Mouse (Mus musculus): ENCODE data around the gene Nuak1. TPM values are rescaled to one million over a fixed set of nuclear protein-coding genes. Genes with fewer than 3 reads are reported as not detected.

Gene Nuak1
- total RNA-seq, 2 experiments from 2014 or later, result 30.8 to 32.3 TPM

DNA sequence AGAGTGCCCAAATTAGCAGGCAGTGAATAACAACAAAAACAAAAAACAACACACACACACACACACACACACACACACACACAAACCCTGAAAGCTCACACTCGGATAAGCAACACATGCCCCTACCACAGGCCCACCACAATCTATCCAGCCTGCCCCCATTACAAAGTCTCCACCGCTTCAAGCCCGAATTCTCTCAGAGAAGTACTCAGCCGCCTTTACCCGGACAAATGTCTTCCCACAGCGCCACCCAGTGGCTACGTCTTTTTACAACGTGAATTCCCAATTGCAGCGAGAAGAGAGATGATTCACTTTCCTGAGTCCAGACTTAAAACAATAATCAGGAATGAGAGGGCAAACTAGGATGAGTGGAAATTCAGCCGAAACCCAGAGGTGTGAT lies 10.3 kb upstream of the Nuak1 start:
- intact Hi-C loops (cut with DNase I), result loop anchor here (1.0 kb wide), 1 partner anchor 631 kb away; no protein-coding TSS in a partner anchor
- DNase-seq (ENCODE audit: low spot score), result peak; percentile 47

DNA sequence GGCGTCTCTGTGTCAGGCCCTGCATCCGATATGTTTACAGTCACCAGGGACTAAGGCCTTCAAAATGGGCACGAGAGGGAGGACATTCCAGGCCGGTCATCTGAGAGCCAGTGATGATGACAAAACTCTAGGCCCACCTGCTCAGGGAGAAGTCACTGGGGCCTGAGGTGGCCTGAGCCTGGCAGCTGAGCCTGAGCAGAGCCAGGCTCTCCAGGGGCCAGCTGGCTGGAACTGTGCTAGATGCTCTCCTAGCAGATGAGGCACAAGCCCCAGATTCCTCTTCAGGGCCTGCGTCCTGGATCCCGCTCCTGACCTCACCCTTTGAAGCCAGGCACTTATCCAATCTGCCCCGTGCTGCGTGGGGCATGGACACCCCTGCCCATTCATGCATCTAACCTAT lies 9.3 kb upstream of the Nuak1 start:
- intact Hi-C loops (cut with DNase I), result loop anchor here (1.0 to 5.0 kb wide), 2 partner anchors 630 to 802 kb away; partner anchors contain the start of gene Appl2
- no peak for DNase-seq (ENCODE audit: low spot score)

DNA sequence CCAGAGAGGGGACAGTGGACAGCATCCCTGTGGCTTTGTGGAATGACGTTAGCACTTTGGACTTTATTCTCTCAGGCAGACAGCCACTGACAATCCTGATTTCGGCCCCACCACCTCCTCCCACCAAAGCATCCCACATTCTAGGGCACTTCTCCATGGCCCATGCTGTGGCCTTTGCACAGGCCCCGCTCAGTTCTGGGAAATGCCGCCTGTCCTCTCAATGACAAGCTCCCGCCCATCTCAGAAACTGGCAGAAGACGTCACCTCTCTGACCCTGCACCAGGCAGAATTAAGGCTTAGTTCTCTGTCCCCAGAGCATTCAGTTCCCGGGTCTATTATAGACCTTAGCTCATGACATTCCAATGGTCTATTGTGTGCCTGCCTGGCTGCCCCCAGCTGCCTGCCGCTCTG lies 7.0 kb upstream of the Nuak1 start:
- no peak for DNase-seq (ENCODE audit: low spot score)
- intact Hi-C loops (cut with DNase I), result loop anchor here (5.0 kb wide), 1 partner anchor 800 kb away; the partner anchor contains the start of gene Appl2

DNA sequence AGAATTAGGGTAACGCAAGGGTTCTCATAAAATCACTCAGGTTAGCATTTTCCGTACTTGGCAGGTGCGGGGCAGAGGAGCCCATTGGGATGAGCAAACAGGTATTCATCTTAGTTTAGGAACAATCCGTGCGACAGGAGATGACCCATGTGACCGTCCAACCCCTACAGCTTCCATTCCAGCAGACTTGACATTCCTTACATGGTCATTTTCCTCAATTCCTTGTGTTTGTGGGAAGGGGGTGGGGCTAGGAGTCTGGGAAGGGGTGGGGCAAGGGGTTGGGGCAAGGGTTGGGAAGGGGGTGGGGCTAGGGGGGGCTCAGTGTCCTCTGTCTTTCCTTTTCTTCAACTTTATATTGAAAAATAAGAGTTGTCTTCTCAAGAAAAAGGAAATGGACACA lies 6.3 kb upstream of the Nuak1 start:
- intact Hi-C loops (cut with DNase I), result loop anchor here (5.0 kb wide), 1 partner anchor 799 kb away; the partner anchor contains the start of gene Appl2
- no peak for DNase-seq (ENCODE audit: low spot score)

DNA sequence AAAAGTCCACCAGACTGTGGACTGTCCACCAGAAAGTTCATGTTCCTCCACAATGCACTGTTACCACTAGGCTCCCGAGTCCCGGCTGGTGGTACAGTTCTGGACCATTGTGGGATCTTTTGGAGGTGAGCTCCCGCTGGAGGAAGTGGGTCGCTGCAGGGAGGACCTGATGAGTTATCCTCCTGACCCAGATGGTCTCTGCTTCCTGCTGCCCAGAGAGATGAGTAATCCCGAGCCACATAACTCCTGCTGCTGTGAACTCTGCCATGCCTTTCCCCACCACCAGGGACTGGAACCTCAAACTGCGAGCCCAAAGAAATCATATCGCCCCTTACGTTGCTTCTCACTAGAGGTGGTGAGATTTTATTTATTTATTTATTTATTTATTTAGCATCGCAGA lies 4.0 kb upstream of the Nuak1 start:
- DNase-seq (ENCODE audit: low spot score), result no peak
- intact Hi-C loops (cut with DNase I), result no loop called here

DNA sequence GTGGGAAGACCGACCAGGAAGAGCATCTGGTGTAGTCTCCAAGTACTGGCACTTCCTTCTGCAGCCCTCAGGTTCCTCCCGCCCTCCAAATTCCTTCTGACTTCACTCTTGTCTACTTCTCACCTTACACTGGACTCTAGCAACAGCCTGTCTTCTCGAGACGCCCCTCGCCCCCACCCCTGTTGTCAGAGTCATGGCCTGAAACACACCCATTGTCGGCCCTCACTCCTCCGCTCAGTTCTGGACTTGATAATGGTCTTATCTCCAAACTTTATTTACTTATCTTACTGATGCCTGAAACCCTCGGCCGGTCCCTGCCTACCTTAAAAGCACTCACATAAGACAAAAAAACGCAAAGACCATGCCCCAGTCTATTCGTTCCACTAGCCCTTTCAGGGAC lies 1.4 kb upstream of the Nuak1 start:
- no peak for DNase-seq (ENCODE audit: low spot score)
- intact Hi-C loops (cut with DNase I), result no loop called here

DNA sequence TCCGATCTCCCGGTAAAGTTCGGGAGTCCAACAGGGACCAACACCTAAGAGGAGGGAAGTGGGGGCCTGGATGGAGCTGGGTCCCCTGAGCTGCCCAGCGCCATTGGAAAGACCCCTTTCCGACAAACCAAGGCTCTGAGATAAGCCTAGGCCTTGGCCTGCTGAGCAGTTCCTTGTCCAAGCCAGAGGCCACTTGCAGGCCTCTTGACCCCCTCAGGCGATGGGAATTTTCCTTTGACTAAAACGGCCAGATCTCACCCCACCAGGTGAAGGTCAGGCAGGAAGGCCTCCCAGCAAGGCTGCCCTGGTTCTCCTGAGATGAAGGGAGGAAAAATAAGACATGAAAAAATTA lies 1.0 kb upstream of the Nuak1 start:
- DNase-seq (ENCODE audit: low spot score), result no peak
- intact Hi-C loops (cut with DNase I), result no loop called here

DNA sequence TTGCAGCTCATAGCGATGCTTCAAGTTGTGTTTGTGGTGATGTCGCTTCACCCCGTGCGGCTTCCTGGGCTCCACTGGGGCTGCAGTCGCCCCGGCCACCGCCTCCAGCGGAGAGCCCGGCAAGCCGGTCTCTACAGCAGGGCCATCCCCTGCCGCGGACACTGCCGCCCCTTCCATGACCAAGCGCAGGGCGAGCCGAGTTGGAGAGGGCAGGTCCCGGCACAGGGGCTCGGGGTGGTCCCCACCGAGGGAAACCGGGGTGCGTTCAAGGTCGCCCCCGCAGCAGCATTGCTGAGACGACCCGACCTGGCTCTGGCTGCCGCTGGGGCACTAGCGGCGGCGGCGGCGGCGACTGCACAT lies 236 bp downstream of the Nuak1 start:
- intact Hi-C loops (cut with DNase I), result no loop called here
- no peak for DNase-seq (ENCODE audit: low spot score)

DNA sequence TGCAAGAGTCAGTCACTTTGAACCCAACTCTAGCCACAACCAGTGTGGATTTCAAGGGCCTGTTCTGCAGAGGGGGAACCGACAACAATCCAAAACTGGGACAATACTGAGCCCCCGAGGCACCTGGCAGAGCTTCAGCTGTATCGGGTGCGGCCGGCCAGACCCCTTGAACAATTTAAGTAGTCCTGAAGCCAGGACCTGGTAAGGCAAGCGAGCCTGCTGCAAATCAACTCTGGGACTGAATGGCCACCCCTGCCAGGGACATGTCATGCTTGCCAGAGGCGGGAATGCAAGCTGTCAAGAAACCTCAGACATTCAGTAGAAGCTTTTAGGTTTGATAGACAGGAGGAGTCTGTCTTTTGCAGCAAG lies 1.2 kb downstream of the Nuak1 start:
- no peak for DNase-seq (ENCODE audit: low spot score)
- intact Hi-C loops (cut with DNase I), result loop anchor here (2.0 to 10.0 kb wide), 5 partner anchors 48 to 622 kb away; no protein-coding TSS in a partner anchor

DNA sequence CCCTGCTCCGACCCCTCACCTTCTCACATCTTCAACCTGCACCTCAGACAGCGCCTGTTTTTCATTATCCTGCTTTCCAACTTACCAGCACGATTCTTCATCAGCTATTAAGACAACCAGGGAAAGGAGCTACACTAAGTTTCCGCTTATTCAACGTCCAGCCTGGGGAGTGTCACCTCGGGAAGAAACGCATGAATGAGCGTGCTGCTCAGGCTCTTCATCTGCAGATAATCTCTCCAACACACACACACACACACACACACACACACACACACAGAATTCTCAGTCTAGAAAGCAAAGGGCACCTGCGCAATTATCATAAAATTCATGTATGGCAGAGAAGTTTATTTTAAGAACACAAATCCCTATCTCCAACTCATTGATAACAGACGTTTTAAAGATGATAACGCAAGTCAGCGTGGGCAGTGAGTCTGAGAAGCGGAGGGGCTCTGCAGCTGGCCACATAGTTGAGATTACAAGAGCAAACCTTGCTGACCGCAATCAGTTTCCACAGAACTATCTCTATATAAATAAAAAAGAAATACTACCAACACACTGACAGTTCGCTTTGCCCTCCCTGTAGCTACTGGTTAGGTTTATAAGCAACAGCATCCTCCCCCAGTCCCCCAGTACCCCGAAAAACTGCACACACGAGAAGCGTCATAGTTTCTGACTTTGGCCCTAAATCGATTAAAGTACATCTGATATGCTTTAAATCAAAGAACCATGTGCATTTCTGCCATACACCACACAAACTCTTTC lies 1.8 kb downstream of the Nuak1 start:
- no peak for DNase-seq (ENCODE audit: low spot score)
- intact Hi-C loops (cut with DNase I), result loop anchor here (2.0 to 10.0 kb wide), 5 partner anchors 48 to 621 kb away; no protein-coding TSS in a partner anchor

DNA sequence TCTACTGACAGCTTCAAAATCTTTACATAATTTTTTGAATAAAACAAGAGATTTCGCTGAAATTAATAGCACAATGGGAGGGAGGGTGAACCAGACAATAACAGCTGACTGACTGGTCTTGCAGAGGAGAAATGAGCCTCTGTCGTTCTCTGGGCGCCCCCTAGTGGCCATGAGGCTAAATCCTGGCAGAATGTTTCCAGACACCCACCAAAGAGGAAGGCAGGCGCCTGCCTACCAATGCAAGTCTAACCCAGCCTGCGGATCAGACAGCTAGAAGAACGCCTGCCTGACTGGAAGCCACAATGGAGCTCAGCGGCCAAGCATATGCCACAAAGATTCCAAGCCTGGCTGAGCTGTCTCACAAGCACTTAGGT lies 2.4 kb downstream of the Nuak1 start:
- DNase-seq (ENCODE audit: low spot score), result peak; percentile 87
- intact Hi-C loops (cut with DNase I), result loop anchor here (2.0 to 10.0 kb wide), 5 partner anchors 47 to 621 kb away; no protein-coding TSS in a partner anchor

DNA sequence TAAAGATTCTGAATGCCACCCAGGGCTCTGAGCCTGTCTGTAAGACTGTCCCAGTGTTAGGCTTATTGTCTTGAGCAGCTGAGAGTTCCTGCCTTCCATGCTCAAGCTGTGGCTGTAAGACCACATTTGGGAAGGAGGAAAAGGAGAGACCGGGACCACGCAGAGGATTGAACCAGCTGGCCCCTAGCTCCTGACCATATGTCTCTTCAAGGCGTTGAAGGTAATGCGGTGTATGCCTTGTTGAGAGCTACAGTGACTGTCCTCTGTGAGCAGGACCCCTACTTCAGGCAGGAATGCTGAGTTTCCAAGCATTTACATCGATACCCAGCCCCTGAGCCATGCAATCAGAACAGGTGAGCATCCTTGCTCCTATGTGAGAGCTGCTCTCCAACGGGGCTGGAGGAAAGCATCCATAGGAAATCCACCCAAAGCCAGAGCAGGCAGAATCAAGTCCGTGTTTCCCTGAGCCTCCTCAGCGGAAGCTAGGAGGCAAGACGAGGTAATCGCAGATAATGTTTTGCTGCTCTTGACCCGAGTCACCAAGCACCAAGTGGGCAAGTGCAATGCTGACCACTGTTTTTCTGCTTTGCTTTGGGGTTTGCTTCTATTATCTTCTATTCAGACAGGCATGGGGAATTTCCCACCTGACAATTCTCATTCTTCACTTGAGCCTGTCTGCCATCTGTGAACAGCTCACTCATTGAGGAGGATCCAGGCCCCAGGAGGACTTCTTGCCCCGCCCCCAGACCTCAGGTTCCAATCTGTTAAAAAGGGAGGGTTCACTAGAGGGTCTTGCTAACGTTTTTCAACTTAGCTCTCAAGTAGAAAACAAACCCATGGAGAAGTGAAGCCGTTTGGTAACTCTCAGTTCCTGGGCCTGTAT lies 3.0 kb downstream of the Nuak1 start:
- DNase-seq (ENCODE audit: low spot score), result no peak

DNA sequence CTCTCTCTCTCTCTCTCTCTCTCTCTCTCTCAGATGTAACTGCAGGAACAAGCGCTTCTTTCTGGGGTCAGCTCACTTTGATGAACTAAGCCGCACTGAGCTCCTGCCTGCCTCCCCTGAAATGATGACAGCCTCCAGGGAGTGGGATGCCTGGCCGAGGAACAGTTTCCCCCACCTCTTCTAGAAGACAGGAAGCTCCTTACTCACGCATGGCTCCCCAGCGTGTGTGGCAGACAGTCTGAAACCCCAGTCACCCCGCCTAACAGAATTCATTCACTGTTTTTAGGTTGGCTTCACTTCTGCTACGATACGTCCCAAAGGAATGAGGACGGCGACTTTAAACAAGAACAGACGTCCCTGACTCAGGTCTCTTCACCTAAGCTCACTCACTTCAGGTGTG lies 4.5 kb downstream of the Nuak1 start:
- DNase-seq (ENCODE audit: low spot score), result no peak
- intact Hi-C loops (cut with DNase I), result loop anchor here (5.0 to 10.0 kb wide), 3 partner anchors 271 to 619 kb away; no protein-coding TSS in a partner anchor

More for the DNA sequence above, 3.0 kb downstream of the Nuak1 start:
- intact Hi-C loops (cut with DNase I), result loop anchor here (2.0 to 10.0 kb wide), 5 partner anchors 47 to 620 kb away; no protein-coding TSS in a partner anchor

DNA sequence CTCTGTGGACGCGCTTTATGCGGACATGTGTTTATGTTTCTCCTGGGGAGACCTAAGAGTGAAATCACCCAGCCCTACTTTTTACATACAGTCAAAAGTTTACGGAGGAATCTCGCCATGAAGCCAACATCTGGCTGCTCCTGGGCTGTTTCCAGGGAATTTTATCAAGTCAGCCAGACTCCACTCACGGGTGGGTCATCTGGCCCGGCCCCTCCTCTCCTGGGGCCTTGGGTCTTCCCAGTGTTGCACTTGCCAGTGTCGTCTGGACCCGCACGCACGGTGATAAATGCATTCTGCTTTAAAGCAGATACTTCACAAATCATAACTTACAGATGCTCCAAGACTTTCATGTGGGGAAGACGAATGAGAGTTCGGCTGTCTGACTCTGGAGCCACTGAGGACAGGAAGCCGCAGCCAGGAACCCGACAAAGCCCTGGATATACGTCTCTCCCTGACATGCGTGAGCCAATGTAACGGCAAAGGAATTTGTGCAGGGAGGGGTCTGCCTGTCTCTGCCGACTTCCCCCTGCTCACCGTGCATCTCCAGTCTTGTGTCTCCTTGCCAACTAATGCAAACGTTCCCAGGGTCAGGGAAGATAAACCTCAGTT lies 7.1 kb downstream of the Nuak1 start:
- intact Hi-C loops (cut with DNase I), result loop anchor here (10.0 kb wide), 1 partner anchor 268 kb away; no protein-coding TSS in a partner anchor
- DNase-seq (ENCODE audit: low spot score), result no peak

DNA sequence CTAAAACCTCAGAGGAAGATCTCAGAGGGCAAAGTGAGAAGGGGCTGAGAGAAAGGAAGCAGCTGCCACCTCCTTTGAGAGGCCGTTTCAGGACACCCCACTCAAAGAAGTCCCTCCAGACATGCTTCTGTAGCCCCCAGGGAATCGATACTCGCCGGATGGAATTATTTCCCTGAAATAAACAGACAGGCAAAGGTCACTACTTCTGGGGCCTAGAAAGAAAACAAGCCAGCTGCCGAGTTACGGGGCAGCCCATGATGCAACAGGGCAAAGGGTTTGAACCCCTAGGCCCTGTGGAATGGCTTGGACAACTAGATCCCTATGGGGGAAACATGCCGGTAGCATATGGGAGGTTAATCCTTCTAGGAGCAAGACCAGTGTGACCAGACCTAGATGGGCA lies 16.0 kb downstream of the Nuak1 start:
- intact Hi-C loops (cut with DNase I), result no loop called here
- no peak for DNase-seq (ENCODE audit: low spot score)

DNA sequence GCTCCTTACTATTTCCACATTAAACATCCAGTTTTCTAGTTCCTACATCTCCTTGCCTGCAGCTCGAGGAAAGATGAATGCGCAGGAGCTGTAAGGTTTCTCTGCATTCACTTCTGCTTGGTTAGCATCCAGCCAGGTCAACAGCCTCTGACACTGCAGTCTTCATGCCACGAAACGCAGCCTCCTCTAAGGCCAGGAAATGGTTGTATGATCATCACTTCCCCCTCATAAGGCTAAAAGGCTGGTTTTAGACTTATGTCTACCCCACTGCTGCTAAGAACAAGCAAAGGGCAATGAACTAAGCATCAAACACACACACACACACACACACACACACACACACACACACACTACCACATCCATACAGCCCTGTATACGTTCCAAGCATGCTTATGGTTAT lies 16.5 kb downstream of the Nuak1 start:
- intact Hi-C loops (cut with DNase I), result no loop called here
- no peak for DNase-seq (ENCODE audit: low spot score)

DNA sequence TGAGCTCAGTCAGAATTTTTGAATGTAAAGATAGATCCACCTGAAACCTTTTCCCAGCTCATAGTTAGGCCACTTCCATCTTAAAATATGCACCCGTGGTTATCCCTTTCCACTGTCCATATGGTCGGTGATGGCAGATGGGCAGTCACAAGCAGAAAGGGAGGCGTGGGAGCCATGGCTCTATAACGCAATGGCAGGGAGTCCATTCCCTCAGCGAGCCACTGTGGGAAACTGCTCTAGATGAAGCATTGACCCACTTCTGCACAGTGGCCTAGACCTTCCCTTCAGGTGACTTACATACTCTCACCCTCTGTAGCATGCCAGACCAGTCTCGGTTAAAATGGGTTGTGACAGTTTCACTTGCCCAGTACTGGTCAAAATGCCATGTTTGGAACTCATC lies 19.8 kb downstream of the Nuak1 start:
- DNase-seq (ENCODE audit: low spot score), result no peak
- intact Hi-C loops (cut with DNase I), result no loop called here

DNA sequence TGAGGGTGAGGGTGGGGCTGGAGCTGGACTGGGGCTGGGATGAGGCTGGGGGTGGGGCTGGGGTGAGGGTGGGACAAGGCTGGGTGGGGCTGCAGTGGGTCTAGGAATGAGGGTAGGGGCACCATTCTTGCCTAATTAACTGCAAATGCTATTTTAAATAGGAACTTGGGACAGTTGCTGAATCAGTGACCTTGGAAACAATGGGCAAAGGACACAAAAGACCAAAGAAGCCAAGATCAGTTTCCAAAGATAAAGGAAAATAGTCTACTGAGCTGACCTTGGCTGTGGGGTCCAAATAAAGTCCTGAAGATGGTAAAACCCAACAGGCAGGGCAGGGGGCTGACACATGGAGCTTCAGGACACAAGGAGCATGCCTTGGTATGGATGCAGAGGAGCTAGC lies 22.0 kb downstream of the Nuak1 start:
- DNase-seq (ENCODE audit: low spot score), result no peak
- intact Hi-C loops (cut with DNase I), result no loop called here

DNA sequence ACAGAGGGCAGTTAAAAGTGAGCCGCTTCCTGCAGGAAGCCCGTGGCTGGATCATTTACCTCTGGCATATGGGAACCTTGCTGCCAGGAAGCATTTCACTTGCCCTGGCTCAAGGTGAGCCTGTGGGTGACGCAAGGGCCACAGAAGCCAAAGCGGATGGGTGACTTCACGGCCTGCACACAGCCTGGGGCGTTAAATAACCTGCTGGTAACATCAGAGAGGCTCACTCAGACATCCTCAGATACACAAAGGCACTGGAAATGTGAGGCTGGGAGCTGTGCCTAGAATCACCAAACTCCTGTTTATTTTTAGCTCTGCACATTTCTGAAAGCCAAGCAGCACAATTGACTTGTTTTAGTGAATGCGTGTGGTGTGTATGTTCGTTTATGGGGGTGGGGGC lies 23.6 kb downstream of the Nuak1 start:
- DNase-seq (ENCODE audit: low spot score), result no peak
- intact Hi-C loops (cut with DNase I), result no loop called here

DNA sequence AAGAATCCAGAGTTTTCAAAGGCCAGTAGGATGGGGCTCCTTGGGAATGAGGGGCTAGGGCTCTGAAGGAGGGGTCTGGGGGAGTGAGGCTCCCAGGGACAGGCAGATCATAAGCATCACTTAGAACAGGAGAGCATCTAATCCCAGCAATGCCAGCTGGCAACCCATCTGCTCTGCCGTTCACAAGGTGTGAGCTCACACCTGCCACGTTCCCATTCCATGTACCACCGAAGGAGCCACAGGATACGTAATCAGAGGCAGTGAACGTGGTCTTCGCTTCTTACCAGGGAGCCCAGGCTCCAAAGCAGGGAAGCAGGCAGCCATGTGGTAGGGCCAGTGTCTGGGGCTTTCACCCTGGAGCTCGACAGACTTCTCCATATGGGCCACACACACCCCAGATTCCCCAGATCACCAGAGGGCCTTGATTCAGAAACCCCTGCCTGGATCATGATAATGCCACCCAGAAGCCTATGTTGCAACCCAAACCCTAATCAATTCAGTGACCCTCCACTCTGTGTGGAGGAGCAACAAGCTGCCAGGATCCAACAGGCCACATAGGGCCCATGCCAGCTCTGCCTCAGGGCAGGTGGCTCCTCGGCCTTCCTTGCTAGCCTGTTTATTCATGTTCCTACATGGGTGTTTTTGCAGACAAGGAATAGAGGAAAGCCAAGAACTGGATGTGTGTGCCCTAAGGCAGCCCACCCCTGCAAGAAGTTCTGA lies 25.3 kb downstream of the Nuak1 start:
- no peak for DNase-seq (ENCODE audit: low spot score)

More for the DNA sequence above, 25.3 kb downstream of the Nuak1 start:
- intact Hi-C loops (cut with DNase I), result no loop called here
